Mouse (Mus musculus) forebrain, embryonic 14.5 days (tissue): ENCODE data around the gene 1600012H06Rik. TPM values are rescaled to one million over a fixed set of nuclear protein-coding genes. Genes with fewer than 3 reads are reported as not detected.
"Not testable (repeated sequence)": the region's sequence is repeated elsewhere in the genome, so short reads cannot be mapped to it uniquely, and the experiment has no call there.

ENCODE experiments used
- ATAC-seq: fragments of 200-750 bp; cut with Nextera tagmentation; 2 replicates; pipeline ENCODE4 v1.8.0; 2017; ENCODE audit warnings: mild to moderate bottlenecking, moderate library complexity
- DNase-seq: peaks from one replicate; pipeline ENCODE4 v3.0.0-alpha.2; 2015; ENCODE audit warnings: low spot score
- H3K27ac ChIP-seq: fragments of 300-500 bp; sonication (generic); 2 replicates; pipeline ENCODE4 v1.5.1; 2014; ENCODE audit warnings: low read depth, mild to moderate bottlenecking, control low read depth, low read length, moderate library complexity
- H3K27me3 ChIP-seq: fragments of 300-500 bp; sonication (generic); replicated peaks from 2 replicates; pipeline ENCODE4 v1.6.1; 2014; ENCODE audit warnings: low read length, control low read depth, mixed read lengths; ENCODE audit not compliant: control insufficient read depth, insufficient read depth
- H3K36me3 ChIP-seq: fragments of 300-500 bp; sonication (generic); 2 replicates; pipeline ENCODE4 v1.6.1; 2014; ENCODE audit warnings: low read length, control low read depth; ENCODE audit not compliant: control insufficient read depth, insufficient read depth
- H3K4me1 ChIP-seq: fragments of 300-500 bp; sonication (generic); 2 replicates; pipeline ENCODE4 v1.6.1; 2014; ENCODE audit warnings: antibody characterized with exemption, low read length, control low read depth; ENCODE audit not compliant: control insufficient read depth, insufficient read depth
- H3K4me2 ChIP-seq: fragments of 300-500 bp; sonication (generic); 2 replicates; pipeline ENCODE4 v1.6.1; 2014; ENCODE audit warnings: mild to moderate bottlenecking, control low read depth, low read length
- H3K4me3 ChIP-seq: fragments of 300-500 bp; sonication (generic); 2 replicates; pipeline ENCODE4 v1.5.1; 2014; ENCODE audit warnings: low read depth, low read length, control low read depth
- H3K9ac ChIP-seq: fragments of 300-500 bp; sonication (generic); 2 replicates; pipeline ENCODE4 v1.6.1; 2014; ENCODE audit warnings: mild to moderate bottlenecking, low read length, control low read depth, moderate library complexity
- H3K9me3 ChIP-seq: fragments of 300-500 bp; sonication (generic); replicated peaks from 2 replicates; pipeline ENCODE4 v1.6.1; 2016; ENCODE audit warnings: low read length, control low read depth, mixed read lengths; ENCODE audit not compliant: control insufficient read depth
- WGBS: fragments of 180-500 bp; shearing (Covaris S2); extraction: QIAGEN DNeasy Blood & Tissue Kit; methylation state at CpG from one replicate; pipeline ENCODE4 v1.1.7; 2014; 5-methylcytosine and 5-hydroxymethylcytosine counted together
- polyA plus RNA-seq: library from polyadenylated mRNA; unstranded; fragments of >200 nt; fragmentation: Nextera tagmentation; extraction: Ambion mirVana; gene quantifications from 2 replicates; pipeline ENCODE4 v1.2.1, GENCODE M21; 2014

1600012H06Rik gene
- polyA plus RNA-seq, 1 experiment from 2014 or later: 29.3 TPM

DNA sequence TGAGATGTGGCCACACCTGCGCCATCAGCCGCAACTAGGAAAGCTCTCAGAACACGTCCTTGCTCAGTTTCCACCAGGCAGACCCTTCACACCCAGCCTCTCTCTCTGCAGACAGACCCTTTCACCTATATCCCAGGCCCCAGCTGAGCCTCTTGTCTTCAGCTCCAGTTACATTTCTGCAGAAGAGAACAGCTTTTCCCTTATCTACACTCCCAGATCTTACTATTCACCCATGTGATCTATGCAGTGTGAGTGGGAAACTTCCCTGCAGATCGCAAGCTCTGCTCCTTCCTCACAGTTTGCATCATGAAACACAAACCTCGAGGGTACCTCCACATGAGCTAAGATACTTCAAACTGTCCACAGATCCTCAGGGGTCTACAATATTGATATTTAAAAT lies 11.5 kb upstream of the 1600012H06Rik start:
- no peak for DNase-seq
- H3K9me3 ChIP-seq: no peaks in the 10 kb centered on the region
- no peaks in the 10 kb centered on the region for H3K36me3 ChIP-seq
- H3K4me3 ChIP-seq: no peak overlapping the region
- H3K4me2 ChIP-seq: no peak overlapping the region
- no peak for ATAC-seq
- H3K4me1 ChIP-seq: no peaks in the 10 kb centered on the region
- H3K27me3 ChIP-seq: no peaks in the 10 kb centered on the region
- no peak overlapping the region for H3K9ac ChIP-seq
- H3K27ac ChIP-seq: no peak overlapping the region
- WGBS: 90% methylated on average over 5 of the region's 5 CpGs

DNA sequence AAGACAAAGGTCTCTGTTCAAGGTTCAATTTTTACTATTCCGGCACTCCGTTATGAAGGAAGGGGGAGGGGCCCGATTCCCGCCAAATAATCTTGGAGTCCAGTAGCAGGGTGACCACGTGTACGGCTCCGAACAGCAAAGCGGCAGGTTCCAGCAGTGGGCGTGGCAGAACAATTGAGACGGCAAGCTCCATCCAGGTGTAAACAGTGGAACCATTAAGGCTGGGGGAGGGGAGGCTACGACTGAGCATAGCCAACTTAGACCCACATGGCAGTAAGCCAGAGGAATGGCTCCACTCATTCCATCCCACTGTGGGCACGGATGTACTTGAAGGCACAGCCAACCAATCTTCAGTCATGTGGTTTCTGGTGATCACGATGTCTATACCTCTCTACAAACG lies 7.7 kb upstream of the 1600012H06Rik start:
- H3K9ac ChIP-seq, H3K4me1 ChIP-seq, H3K36me3 ChIP-seq, H3K4me2 ChIP-seq, H3K9me3 ChIP-seq, H3K4me3 ChIP-seq, DNase-seq, H3K27me3 ChIP-seq, H3K27ac ChIP-seq, ATAC-seq: not testable (repeated sequence)
- 83% methylated on average over 14 of the region's 14 CpGs for WGBS

DNA sequence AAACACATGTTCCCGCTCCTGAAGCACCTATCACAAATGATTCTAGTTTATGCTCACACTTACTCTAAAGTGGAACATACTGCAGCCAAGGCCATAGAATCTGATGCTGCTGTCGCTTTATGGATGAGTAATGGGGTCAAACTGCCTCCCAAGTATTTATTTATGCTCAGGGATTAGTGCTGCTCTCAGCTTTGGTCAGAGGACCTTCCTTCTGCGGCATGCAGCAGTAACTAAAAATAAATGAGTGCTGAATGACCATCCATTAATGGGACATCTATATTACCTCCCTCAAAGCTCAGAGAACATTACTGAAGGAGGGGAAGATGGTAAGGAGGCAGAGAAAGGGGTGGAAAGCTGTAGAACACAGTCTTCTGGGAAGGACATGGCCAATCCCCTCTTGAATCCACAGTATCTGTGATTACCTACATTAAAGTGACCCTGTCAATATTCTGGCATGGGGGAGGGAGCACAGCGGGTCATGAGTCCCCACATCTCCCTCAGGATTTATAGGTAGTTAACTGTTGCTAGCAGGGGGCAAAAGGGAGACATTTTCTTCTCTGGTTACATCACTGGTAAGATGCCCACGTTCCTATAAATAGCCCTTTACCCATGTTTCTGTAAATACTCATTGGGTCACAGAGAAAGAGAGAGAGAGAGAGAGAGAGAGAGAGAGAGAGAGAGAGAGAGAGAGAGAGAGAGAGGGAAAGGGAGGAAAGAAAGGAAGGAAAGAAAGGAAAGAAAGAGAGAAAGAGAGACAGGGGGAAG lies 7.0 kb upstream of the 1600012H06Rik start:
- 74% methylated on average over 5 of the region's 5 CpGs for WGBS
- no peak for ATAC-seq

DNA sequence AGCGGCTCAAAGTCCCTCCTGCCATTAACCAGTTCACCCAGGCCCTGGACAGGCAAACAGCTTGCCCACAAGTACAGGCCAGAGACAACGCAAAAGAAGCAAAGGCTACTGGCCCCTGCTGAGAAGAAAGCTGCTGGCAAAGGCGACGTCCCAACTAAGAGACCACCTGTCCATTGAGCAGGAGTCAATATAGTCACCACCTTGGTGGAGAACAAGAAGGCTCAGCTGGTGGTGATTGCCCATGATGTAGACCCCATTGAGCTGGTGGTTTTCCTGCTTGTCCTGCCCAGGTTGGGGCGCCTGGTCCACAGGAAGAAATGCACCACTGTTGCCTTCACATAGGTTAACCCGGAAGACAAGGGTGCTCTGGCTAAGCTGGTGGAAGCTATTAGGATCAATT lies 803 bp upstream of the 1600012H06Rik start:
- not testable (repeated sequence) for H3K27ac ChIP-seq, ATAC-seq, H3K9me3 ChIP-seq, H3K27me3 ChIP-seq, DNase-seq
- H3K4me1 ChIP-seq: peaks cover 14% of the 10 kb centered on the region
- peaks cover 20% of the 10 kb centered on the region for H3K36me3 ChIP-seq
- peak overlapping the region; percentile 95 for H3K4me2 ChIP-seq
- WGBS: 66% methylated on average over 6 of the region's 6 CpGs
- H3K9ac ChIP-seq: peak overlapping the region; percentile 73; the same call in 1 of the 2 replicates
- peak overlapping the region; percentile 78 for H3K4me3 ChIP-seq

More for the DNA sequence above, 7.0 kb upstream of the 1600012H06Rik start:
- no peak overlapping the region for H3K9ac ChIP-seq
- H3K36me3 ChIP-seq: no peaks in the 10 kb centered on the region
- no peaks in the 10 kb centered on the region for H3K4me1 ChIP-seq
- no peak overlapping the region for H3K27ac ChIP-seq
- no peaks in the 10 kb centered on the region for H3K9me3 ChIP-seq
- H3K27me3 ChIP-seq: no peaks in the 10 kb centered on the region
- H3K4me3 ChIP-seq: no peak overlapping the region
- no peak overlapping the region for H3K4me2 ChIP-seq
- no peak for DNase-seq

DNA sequence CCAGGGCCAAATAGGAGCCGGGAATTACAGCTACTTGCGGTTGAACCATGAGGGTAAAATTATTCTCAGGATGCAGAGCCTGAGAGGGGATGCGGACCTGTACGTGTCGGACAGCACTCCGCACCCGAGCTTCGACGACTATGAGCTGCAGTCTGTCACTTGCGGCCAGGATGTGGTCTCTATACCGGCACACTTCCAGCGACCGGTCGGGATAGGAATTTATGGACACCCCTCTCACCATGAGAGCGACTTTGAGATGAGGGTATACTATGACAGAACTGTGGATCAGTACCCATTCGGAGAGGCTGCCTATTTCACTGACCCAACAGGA lies 710 bp downstream of the 1600012H06Rik start:
- no peaks in the 10 kb centered on the region for H3K27me3 ChIP-seq
- 0 out of 2 replicates have a peak, but pooled peaks have one; percentile 0 for ATAC-seq
- H3K4me3 ChIP-seq: peak overlapping the region; percentile 78
- peak overlapping the region; percentile 95 for H3K4me2 ChIP-seq
- peak overlapping the region; percentile 91 for H3K9ac ChIP-seq
- H3K9me3 ChIP-seq: no peaks in the 10 kb centered on the region
- H3K36me3 ChIP-seq: peaks cover 30% of the 10 kb centered on the region
- H3K27ac ChIP-seq: no peak overlapping the region
- no peak for DNase-seq
- 24% methylated on average over 16 of the region's 16 CpGs for WGBS
- H3K4me1 ChIP-seq: peaks cover 14% of the 10 kb centered on the region

DNA sequence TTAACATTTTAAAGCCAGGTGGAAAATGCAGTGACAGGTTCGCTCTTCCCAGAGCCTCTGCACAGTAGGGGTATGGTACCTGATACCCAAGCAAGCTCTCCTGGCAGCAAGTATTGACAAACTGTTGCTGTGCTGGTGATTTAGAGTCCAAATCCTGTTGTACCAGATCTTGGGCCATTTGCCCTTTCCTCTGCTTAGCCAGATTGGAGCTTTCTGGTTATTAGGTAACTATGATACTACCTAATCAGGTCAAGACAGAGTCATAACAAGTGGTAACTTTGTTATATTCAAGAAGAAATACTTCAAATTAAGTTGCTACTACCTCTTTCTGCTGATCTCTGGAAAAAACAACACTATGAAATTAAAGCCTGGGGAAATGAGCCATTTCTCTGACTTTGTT lies 1.6 kb downstream of the 1600012H06Rik start:
- peak overlapping the region; percentile 95; the same call in 1 of the 2 replicates for H3K4me2 ChIP-seq
- H3K4me3 ChIP-seq: peak overlapping the region; percentile 78; the same call in 1 of the 2 replicates
- H3K4me1 ChIP-seq: peaks cover 14% of the 10 kb centered on the region
- 95% methylated on average over 1 of the region's 1 CpGs for WGBS
- H3K9me3 ChIP-seq: no peaks in the 10 kb centered on the region
- H3K27me3 ChIP-seq: no peaks in the 10 kb centered on the region
- H3K9ac ChIP-seq: no peak overlapping the region
- H3K27ac ChIP-seq: no peak overlapping the region
- peaks cover 37% of the 10 kb centered on the region for H3K36me3 ChIP-seq
- ATAC-seq (no peak), DNase-seq (no peak)

DNA sequence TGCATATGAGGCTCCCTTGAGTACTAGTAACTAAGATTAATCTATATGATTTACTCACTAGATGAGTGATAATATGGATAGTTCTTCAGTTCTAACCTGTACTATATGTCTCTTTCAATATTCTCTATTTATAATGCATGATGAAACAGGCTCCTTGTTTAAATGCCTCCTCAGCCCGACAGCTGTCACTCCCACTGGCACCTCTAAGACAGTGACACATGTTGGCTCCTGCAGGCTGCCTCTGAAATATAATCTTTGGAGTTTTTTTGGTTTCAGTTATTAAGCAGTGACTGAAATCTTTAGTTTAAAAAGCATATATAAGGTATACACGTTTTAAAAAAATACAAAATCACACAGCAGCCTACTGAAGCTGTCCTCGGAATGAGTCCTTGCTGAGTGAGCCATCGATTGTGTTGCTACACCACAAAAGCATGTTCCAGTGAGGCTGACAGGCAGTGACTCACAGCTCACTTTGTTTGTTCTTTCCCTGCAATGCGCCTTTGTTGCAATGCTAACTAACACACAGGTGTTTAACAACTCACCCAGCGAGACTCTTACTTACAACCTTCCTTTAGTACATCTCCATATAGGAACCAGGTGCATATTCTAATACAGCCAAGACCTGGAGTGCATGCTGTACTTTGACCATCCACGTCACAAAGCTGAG lies 6.3 kb downstream of the 1600012H06Rik start:
- peaks cover 75% of the 10 kb centered on the region for H3K36me3 ChIP-seq
- no peak overlapping the region for H3K4me2 ChIP-seq
- ATAC-seq (no peak), DNase-seq (no peak)
- WGBS: 86% methylated on average over 7 of the region's 7 CpGs
- H3K9me3 ChIP-seq: no peaks in the 10 kb centered on the region
- H3K27ac ChIP-seq: no peak overlapping the region
- H3K4me3 ChIP-seq: no peak overlapping the region
- H3K9ac ChIP-seq: no peak overlapping the region
- peaks cover 5% of the 10 kb centered on the region for H3K4me1 ChIP-seq
- H3K27me3 ChIP-seq: no peaks in the 10 kb centered on the region

DNA sequence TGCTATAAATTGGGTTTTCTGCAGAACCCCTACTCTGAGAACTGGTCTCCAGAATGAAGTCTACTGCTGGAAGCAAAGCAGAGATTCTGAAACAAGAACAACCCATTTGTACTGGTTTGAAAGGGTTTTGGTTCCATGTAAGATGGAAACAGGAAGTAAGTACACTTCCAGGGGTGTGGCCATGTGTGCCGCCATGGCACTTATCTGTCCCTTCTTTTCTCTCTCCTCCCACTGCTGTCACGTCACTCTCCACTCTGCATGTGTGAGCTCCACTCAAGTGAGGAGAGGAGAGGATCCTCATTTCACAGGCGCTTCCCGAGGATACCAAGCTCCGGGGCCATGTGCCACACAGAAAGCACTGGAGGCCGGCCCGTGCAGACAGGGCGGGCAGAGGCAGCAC lies 10.5 kb downstream of the 1600012H06Rik start:
- H3K4me2 ChIP-seq: no peak overlapping the region
- no peaks in the 10 kb centered on the region for H3K27me3 ChIP-seq
- no peaks in the 10 kb centered on the region for H3K9me3 ChIP-seq
- H3K4me3 ChIP-seq: no peak overlapping the region
- WGBS: 91% methylated on average over 8 of the region's 8 CpGs
- no peak for ATAC-seq
- H3K9ac ChIP-seq: no peak overlapping the region
- H3K36me3 ChIP-seq: peaks cover 56% of the 10 kb centered on the region
- no peaks in the 10 kb centered on the region for H3K4me1 ChIP-seq
- no peak for DNase-seq
- H3K27ac ChIP-seq: no peak overlapping the region

DNA sequence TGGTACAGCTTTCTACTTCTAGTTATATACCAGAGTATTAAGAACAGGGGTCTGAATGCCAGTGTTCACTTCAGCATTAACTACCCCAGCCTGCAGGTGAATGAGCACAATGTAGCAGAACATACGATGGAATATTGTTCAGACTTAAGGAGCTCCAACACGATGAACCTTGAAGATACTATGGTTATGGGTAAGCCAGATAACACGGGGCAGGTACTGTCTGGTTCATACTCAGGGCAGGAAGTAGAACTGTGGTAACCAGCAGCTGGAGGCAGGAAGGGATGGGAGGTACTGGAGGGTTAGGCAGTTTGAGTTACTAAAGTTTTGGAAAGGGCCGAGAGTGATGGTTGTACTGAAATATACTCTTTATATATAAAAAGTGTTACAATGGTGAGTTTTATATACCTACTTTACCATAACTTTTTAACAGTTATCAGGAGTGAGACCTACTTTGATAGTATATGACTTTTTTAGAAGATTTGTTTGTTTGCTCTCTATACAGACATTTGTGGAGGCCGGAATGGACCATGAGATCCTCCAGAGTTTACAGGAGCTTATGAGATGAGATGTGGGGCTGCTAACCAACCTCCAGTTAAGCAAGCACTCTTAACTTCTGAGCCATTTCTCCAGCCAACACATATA lies 15.8 kb downstream of the 1600012H06Rik start:
- ATAC-seq (no peak), DNase-seq (no peak)
- Histone ChIP-seq H3K9ac (no peak overlapping the region), H3K4me1 (peaks cover 6% of the 10 kb centered on the region), H3K4me3 (no peak overlapping the region), H3K36me3 (peaks cover 18% of the 10 kb centered on the region), H3K27ac (no peak overlapping the region), H3K27me3 (no peaks in the 10 kb centered on the region), H3K9me3 (no peaks in the 10 kb centered on the region), H3K4me2 (no peak overlapping the region)
- 91% methylated on average over 5 of the region's 5 CpGs for WGBS
